Mouse (Mus musculus): ENCODE data around the gene Pald1.

- TF ChIP-seq CTCF (IDR thresholded peaks at IDR 0.05) (no peak), EP300 (IDR thresholded peaks at IDR 0.05; ENCODE audit: insufficient read depth, low read depth, low read length) (no peak), POLR2A (IDR thresholded peaks at IDR 0.05; ENCODE audit: insufficient read depth, low read depth, low read length) (no peak)
These were observed 57.5 kb downstream of the Pald1 start for GRCm38 (mm10) chr10:61325782-61326328.
